Mouse (Mus musculus): ENCODE results near the gene Cmbl. TPM values are rescaled to one million over a fixed set of nuclear protein-coding genes. Genes with fewer than 3 reads are reported as not detected.

Cmbl gene
- polyA plus RNA-seq, 1 experiment from 2014 or later = 17.3 TPM

- no peak overlapping the region for H3K9ac ChIP-seq
- H3K4me3 ChIP-seq (replicated peaks) = no peak overlapping the region
- H3K36me3 ChIP-seq = 0 out of 2 replicates have a peak, but pooled peaks cover 4% of the 10 kb centered on the region
- no peak overlapping the region for H3K4me2 ChIP-seq
- no peak for ATAC-seq (ENCODE audit: insufficient read depth, low FRiP score, low read depth)
- 84% methylated on average over 4 of the region's 4 CpGs for WGBS
- no peak overlapping the region for H3K27ac ChIP-seq
- no peaks in the 10 kb centered on the region for H3K9me3 ChIP-seq
- H3K27me3 ChIP-seq (replicated peaks) = no peaks in the 10 kb centered on the region
- no peaks in the 10 kb centered on the region for H3K4me1 ChIP-seq
Observed at GRCm38 (mm10) chr15:31611976-31612375, 46.8 kb downstream of the Cmbl start.

- Histone ChIP-seq H3K36me3 (peaks cover 13% of the 10 kb centered on the region; the same call in 1 of the 2 replicates), H3K9ac (no peak overlapping the region), H3K9me3 (no peaks in the 10 kb centered on the region), H3K27ac (no peak overlapping the region), H3K27me3 (replicated peaks) (no peaks in the 10 kb centered on the region), H3K4me3 (replicated peaks) (no peak overlapping the region), H3K4me2 (no peak overlapping the region), H3K4me1 (no peaks in the 10 kb centered on the region)
- ATAC-seq (ENCODE audit: insufficient read depth, low FRiP score, low read depth) = no peak
- WGBS = 88% methylated on average over 6 of the region's 6 CpGs
Observed at GRCm38 (mm10) chr15:31613826-31614453, 48.8 kb downstream of the Cmbl start.

- H3K4me3 ChIP-seq (replicated peaks) = no peak overlapping the region
- H3K27ac ChIP-seq = no peak overlapping the region
- no peak overlapping the region for H3K9ac ChIP-seq
- no peaks in the 10 kb centered on the region for H3K9me3 ChIP-seq
- no peaks in the 10 kb centered on the region for H3K4me1 ChIP-seq
- no peak overlapping the region for H3K4me2 ChIP-seq
- 83% methylated on average over 2 of the region's 2 CpGs for WGBS
- H3K36me3 ChIP-seq = peaks cover 17% of the 10 kb centered on the region; the same call in 1 of the 2 replicates
- no peak for ATAC-seq (ENCODE audit: insufficient read depth, low FRiP score, low read depth)
- H3K27me3 ChIP-seq (replicated peaks) = no peaks in the 10 kb centered on the region
Observed at GRCm38 (mm10) chr15:31614666-31615065, 49.5 kb downstream of the Cmbl start.

- 92% methylated on average over 9 of the region's 9 CpGs for WGBS
- Histone ChIP-seq H3K4me1 (no peaks in the 10 kb centered on the region), H3K27me3 (replicated peaks) (no peaks in the 10 kb centered on the region), H3K4me2 (no peak overlapping the region), H3K4me3 (replicated peaks) (no peak overlapping the region), H3K9ac (no peak overlapping the region), H3K9me3 (no peaks in the 10 kb centered on the region), H3K27ac (no peak overlapping the region), H3K36me3 (peaks cover 17% of the 10 kb centered on the region; the same call in 1 of the 2 replicates)
- no peak for ATAC-seq (ENCODE audit: insufficient read depth, low FRiP score, low read depth)
Observed at GRCm38 (mm10) chr15:31617261-31617660, 52.1 kb downstream of the Cmbl start.

- H3K36me3 ChIP-seq = peaks cover 17% of the 10 kb centered on the region; the same call in 1 of the 2 replicates
- no peaks in the 10 kb centered on the region for H3K27me3 ChIP-seq (replicated peaks)
- H3K4me3 ChIP-seq (replicated peaks) = no peak overlapping the region
- no peak overlapping the region for H3K27ac ChIP-seq
- H3K9me3 ChIP-seq = no peaks in the 10 kb centered on the region
- H3K4me1 ChIP-seq = no peaks in the 10 kb centered on the region
- H3K4me2 ChIP-seq = no peak overlapping the region
- no peak for ATAC-seq (ENCODE audit: insufficient read depth, low FRiP score, low read depth)
- H3K9ac ChIP-seq = no peak overlapping the region
- 90% methylated on average over 8 of the region's 8 CpGs for WGBS
Observed at GRCm38 (mm10) chr15:31619521-31619920, 54.3 kb downstream of the Cmbl start.

GRCm38 (mm10) chr15:31627277-31628154 is 62.3 kb downstream of the Cmbl start:
- ATAC-seq (ENCODE audit: insufficient read depth, low FRiP score, low read depth) = no peak
- no peaks in the 10 kb centered on the region for H3K9me3 ChIP-seq
- H3K27ac ChIP-seq = peak overlapping the region; percentile 26; the same call in 1 of the 2 replicates
- no peak overlapping the region for H3K4me3 ChIP-seq (replicated peaks)
- H3K36me3 ChIP-seq = no peaks in the 10 kb centered on the region
- H3K4me1 ChIP-seq = 0 out of 2 replicates have a peak, but pooled peaks cover 3% of the 10 kb centered on the region
- H3K27me3 ChIP-seq (replicated peaks) = no peaks in the 10 kb centered on the region
- WGBS = 30% methylated on average over 12 of the region's 12 CpGs
- H3K9ac ChIP-seq = no peak overlapping the region
- 0 out of 2 replicates have a peak overlapping the region, but pooled peaks have one; percentile 0 for H3K4me2 ChIP-seq

GRCm38 (mm10) chr15:31628180-31628579 is 63.0 kb downstream of the Cmbl start:
- WGBS = 73% methylated on average over 10 of the region's 10 CpGs
- no peak for ATAC-seq (ENCODE audit: insufficient read depth, low FRiP score, low read depth)
- H3K27ac ChIP-seq = no peak overlapping the region

GRCm38 (mm10) chr15:31629556-31629955 is 64.4 kb downstream of the Cmbl start:
- H3K4me1 ChIP-seq = 0 out of 2 replicates have a peak, but pooled peaks cover 3% of the 10 kb centered on the region
- H3K27me3 ChIP-seq (replicated peaks) = no peaks in the 10 kb centered on the region
- no peak overlapping the region for H3K27ac ChIP-seq
- H3K9ac ChIP-seq = no peak overlapping the region
- WGBS = 87% methylated on average over 3 of the region's 3 CpGs
- no peak for ATAC-seq (ENCODE audit: insufficient read depth, low FRiP score, low read depth)
- H3K4me2 ChIP-seq = no peak overlapping the region
- H3K36me3 ChIP-seq = no peaks in the 10 kb centered on the region
- H3K4me3 ChIP-seq (replicated peaks) = no peak overlapping the region
- H3K9me3 ChIP-seq = no peaks in the 10 kb centered on the region

More at GRCm38 (mm10) chr15:31628180-31628579, 63.0 kb downstream of the Cmbl start:
- no peaks in the 10 kb centered on the region for H3K36me3 ChIP-seq
- no peaks in the 10 kb centered on the region for H3K27me3 ChIP-seq (replicated peaks)
- no peak overlapping the region for H3K9ac ChIP-seq
- no peak overlapping the region for H3K4me3 ChIP-seq (replicated peaks)
- H3K9me3 ChIP-seq = no peaks in the 10 kb centered on the region
- H3K4me1 ChIP-seq = 0 out of 2 replicates have a peak, but pooled peaks cover 3% of the 10 kb centered on the region
- no peak overlapping the region for H3K4me2 ChIP-seq

- Histone ChIP-seq H3K9me3 (no peaks in the 10 kb centered on the region), H3K9ac (no peak overlapping the region), H3K36me3 (no peaks in the 10 kb centered on the region), H3K27me3 (replicated peaks) (no peaks in the 10 kb centered on the region), H3K4me3 (replicated peaks) (no peak overlapping the region), H3K4me2 (no peak overlapping the region), H3K27ac (no peak overlapping the region), H3K4me1 (0 out of 2 replicates have a peak, but pooled peaks cover 3% of the 10 kb centered on the region)
- no peak for ATAC-seq (ENCODE audit: insufficient read depth, low FRiP score, low read depth)
- WGBS = 84% methylated on average over 12 of the region's 12 CpGs
Observed at GRCm38 (mm10) chr15:31631396-31631858, 66.2 kb downstream of the Cmbl start.

- no peak overlapping the region for H3K4me2 ChIP-seq
- H3K36me3 ChIP-seq = no peaks in the 10 kb centered on the region
- H3K27ac ChIP-seq = no peak overlapping the region
- no peaks in the 10 kb centered on the region for H3K27me3 ChIP-seq (replicated peaks)
- H3K9ac ChIP-seq = no peak overlapping the region
- ATAC-seq (ENCODE audit: insufficient read depth, low FRiP score, low read depth) = no peak
- H3K9me3 ChIP-seq = no peaks in the 10 kb centered on the region
- WGBS = 83% methylated on average over 4 of the region's 4 CpGs
- H3K4me3 ChIP-seq (replicated peaks) = no peak overlapping the region
- H3K4me1 ChIP-seq = 0 out of 2 replicates have a peak, but pooled peaks cover 3% of the 10 kb centered on the region
Observed at GRCm38 (mm10) chr15:31632478-31632877, 67.3 kb downstream of the Cmbl start.

GRCm38 (mm10) chr15:31634582-31634981 is 69.4 kb downstream of the Cmbl start:
- Histone ChIP-seq H3K9ac (no peak overlapping the region), H3K27ac (no peak overlapping the region), H3K27me3 (replicated peaks) (no peaks in the 10 kb centered on the region), H3K36me3 (no peaks in the 10 kb centered on the region), H3K4me1 (no peaks in the 10 kb centered on the region), H3K4me2 (no peak overlapping the region), H3K4me3 (replicated peaks) (no peak overlapping the region), H3K9me3 (no peaks in the 10 kb centered on the region)
- ATAC-seq (ENCODE audit: insufficient read depth, low FRiP score, low read depth) = no peak
- WGBS = 76% methylated on average over 6 of the region's 6 CpGs

GRCm38 (mm10) chr15:31636091-31636595 is 71.0 kb downstream of the Cmbl start:
- no peaks in the 10 kb centered on the region for H3K27me3 ChIP-seq (replicated peaks)
- H3K9me3 ChIP-seq = no peaks in the 10 kb centered on the region
- WGBS = 76% methylated on average over 9 of the region's 9 CpGs
- H3K4me3 ChIP-seq (replicated peaks) = no peak overlapping the region
- no peak for ATAC-seq (ENCODE audit: insufficient read depth, low FRiP score, low read depth)
- H3K4me1 ChIP-seq = no peaks in the 10 kb centered on the region
- no peak overlapping the region for H3K27ac ChIP-seq
- H3K36me3 ChIP-seq = no peaks in the 10 kb centered on the region
- H3K9ac ChIP-seq = no peak overlapping the region
- no peak overlapping the region for H3K4me2 ChIP-seq

Data from stomach, embryonic 15.5 days (tissue).